Mouse (Mus musculus): ENCODE data around the gene Arhgap25.

GRCm38 (mm10) chr6:87451016-87451415 is 82.0 kb downstream of the Arhgap25 start:
- TF ChIP-seq CTCF (IDR thresholded peaks at IDR 0.05 in 2 of 3, conservative IDR thresholded peaks at IDR 0.05 in 1 of 3; ENCODE audit: control insufficient read depth in 1 of 3, insufficient read depth in 1 of 3, low read depth in 2 of 3, low read length in 3 of 3, poor library complexity in 1 of 3, severe bottlenecking in 1 of 3) (peak; percentile 48 to 71 (median 62)), TCF12 (IDR thresholded peaks at IDR 0.05; ENCODE audit: low read depth, low read length) (no peak), USF2 (IDR thresholded peaks at IDR 0.05; ENCODE audit: borderline replicate concordance in 1 of 2, insufficient read depth in 1 of 2, low read depth in 1 of 2, low read length in 2 of 2) (no peak), POLR2A (IDR thresholded peaks at IDR 0.05; ENCODE audit: control insufficient read depth in 1 of 2, insufficient read depth in 1 of 2, low read depth in 1 of 2, low read length in 2 of 2, poor library complexity in 1 of 2) (no peak), ELF1 (IDR thresholded peaks at IDR 0.05; ENCODE audit: low read depth, low read length) (no peak)

All from MEL (cell line).